Comparison of ENCODE assay signal across 9 mouse cellular contexts in genomic region chr17:34597566-34598095, GRCm38 (mm10). TPM values are rescaled to one million over a fixed set of nuclear protein-coding genes. Genes with fewer than 3 reads are reported as not detected.
A peak's percentile ranks its signal among the peaks of the same experiment; 100 is the strongest.
DNase-seq lines count a peak whose midpoint lies in the region; ATAC-seq and TF ChIP-seq lines count a peak whose summit lies in the region.
"Had no signal": no experiment of that assay in that cellular context is flagged by ENCODE, and none has a peak within 500 bp of the region (broad histone marks: within the 10 kb centered on the region; RNA-seq: fewer than 3 reads in every experiment).

Ager (plus strand) TSS chr17:34597862.

- ATAC-seq in kidney, embryonic 14.5 days (ENCODE audit: low FRiP score, low TSS enrichment): no peak
- ATAC-seq in embryonic facial prominence, embryonic 15.5 days (ENCODE audit: insufficient number of reproducible peaks, low FRiP score, low TSS enrichment, low read depth): no peak
- ATAC-seq in lung, postnatal 0 days: peak; percentile 84
- no peak for ATAC-seq in frontal cortex, adult (ENCODE audit: low TSS enrichment)

- H3K27me3 ChIP-seq in kidney, embryonic 14.5 days (ENCODE audit: control insufficient read depth, insufficient read depth, low read length): no peaks in the 10 kb centered on the region
- no peaks in the 10 kb centered on the region for H3K27me3 ChIP-seq in embryonic facial prominence, embryonic 10.5 days (replicated peaks; ENCODE audit: low read depth, poor library complexity, severe bottlenecking)
- no peaks in the 10 kb centered on the region for H3K27me3 ChIP-seq in embryonic facial prominence, embryonic 15.5 days
- no peaks in the 10 kb centered on the region for H3K27me3 ChIP-seq in lung, postnatal 0 days (replicated peaks; ENCODE audit: insufficient read depth, low read length)

- DNase-seq in kidney, adult 11 months: no peak
- DNase-seq in embryonic facial prominence, embryonic 10.5 days (ENCODE audit: low spot score): no peak
- peak; percentile 92 for DNase-seq in lung, postnatal 0 days (ENCODE audit: low spot score)
- no peak for DNase-seq in adrenal gland, postnatal 14 days
- DNase-seq: retina, postnatal 1 day; thymus, postnatal 25 days had no signal

- H3K36me3 ChIP-seq in kidney, embryonic 14.5 days (ENCODE audit: control insufficient read depth, insufficient read depth, low read length): peaks cover 38% of the 10 kb centered on the region
- peaks cover 57% of the 10 kb centered on the region for H3K36me3 ChIP-seq in embryonic facial prominence, embryonic 10.5 days (replicated peaks)
- peaks cover 40% of the 10 kb centered on the region for H3K36me3 ChIP-seq in embryonic facial prominence, embryonic 15.5 days
- H3K36me3 ChIP-seq in lung, postnatal 0 days (ENCODE audit: insufficient read depth, low read length): peaks cover 11% of the 10 kb centered on the region; the same call in 1 of the 2 replicates

- peak within 1 kb of the TSS; percentile 32; the same call in 1 of the 2 replicates for H3K9ac ChIP-seq in kidney, embryonic 14.5 days (ENCODE audit: low read depth, low read length)
- H3K9ac ChIP-seq in embryonic facial prominence, embryonic 15.5 days: no peak within 1 kb of the TSS
- H3K9ac ChIP-seq in lung, postnatal 0 days (replicated peaks; ENCODE audit: low read depth): peak within 1 kb of the TSS; percentile 56

- H3K4me1 ChIP-seq in kidney, embryonic 14.5 days (ENCODE audit: control insufficient read depth, insufficient read depth, low read length): peaks cover 52% of the 10 kb centered on the region
- peaks cover 69% of the 10 kb centered on the region for H3K4me1 ChIP-seq in embryonic facial prominence, embryonic 10.5 days
- peaks cover 62% of the 10 kb centered on the region for H3K4me1 ChIP-seq in embryonic facial prominence, embryonic 15.5 days
- peaks cover 12% of the 10 kb centered on the region; the same call in 1 of the 2 replicates for H3K4me1 ChIP-seq in lung, postnatal 0 days (ENCODE audit: insufficient read depth, low read depth, low read length)

- WGBS in kidney, embryonic 14.5 days: 15% methylated on average over 6 of the region's 6 CpGs
- 22% methylated on average over 6 of the region's 6 CpGs for WGBS in embryonic facial prominence, embryonic 10.5 days
- WGBS in embryonic facial prominence, embryonic 15.5 days: 14% methylated on average over 6 of the region's 6 CpGs
- 10% methylated on average over 5 of the region's 6 CpGs for WGBS in lung, postnatal 0 days

- peak within 1 kb of the TSS; percentile 6; the same call in 1 of the 2 replicates for H3K4me2 ChIP-seq in kidney, embryonic 14.5 days (replicated peaks; ENCODE audit: low read depth, low read length)
- H3K4me2 ChIP-seq in embryonic facial prominence, embryonic 15.5 days (replicated peaks): no peak within 1 kb of the TSS
- peak within 1 kb of the TSS; percentile 54 for H3K4me2 ChIP-seq in lung, postnatal 0 days (replicated peaks; ENCODE audit: low read depth, low read length)

- no peak within 1 kb of the TSS for H3K4me3 ChIP-seq in kidney, embryonic 14.5 days (ENCODE audit: low read length)
- H3K4me3 ChIP-seq in embryonic facial prominence, embryonic 10.5 days: peak within 1 kb of the TSS; percentile 19
- no peak within 1 kb of the TSS for H3K4me3 ChIP-seq in embryonic facial prominence, embryonic 15.5 days (replicated peaks)
- peak within 1 kb of the TSS; percentile 40 for H3K4me3 ChIP-seq in lung, postnatal 0 days (ENCODE audit: low read depth, low read length)

- H3K9me3 ChIP-seq in kidney, embryonic 14.5 days (ENCODE audit: control insufficient read depth, low read length): no peaks in the 10 kb centered on the region
- no peaks in the 10 kb centered on the region for H3K9me3 ChIP-seq in embryonic facial prominence, embryonic 10.5 days
- no peaks in the 10 kb centered on the region for H3K9me3 ChIP-seq in embryonic facial prominence, embryonic 15.5 days (replicated peaks)
- H3K9me3 ChIP-seq in lung, postnatal 0 days (ENCODE audit: low read length): no peaks in the 10 kb centered on the region

- TF ChIP-seq EP300 in lung, postnatal 0 days (IDR thresholded peaks at IDR 0.05): peak; percentile 95

- no peak for TF ChIP-seq CTCF in lung, postnatal 0 days (IDR thresholded peaks at IDR 0.05)

- peak within 1 kb of the TSS; percentile 30; the same call in 1 of the 2 replicates for H3K27ac ChIP-seq in kidney, embryonic 14.5 days (ENCODE audit: low read depth, low read length)
- H3K27ac ChIP-seq in embryonic facial prominence, embryonic 10.5 days (replicated peaks): peak within 1 kb of the TSS; percentile 21
- 0 out of 2 replicates have a peak within 1 kb of the TSS, but pooled peaks have one; percentile 17 for H3K27ac ChIP-seq in embryonic facial prominence, embryonic 15.5 days (replicated peaks)
- H3K27ac ChIP-seq in lung, postnatal 0 days (ENCODE audit: low read length): peak within 1 kb of the TSS; percentile 88

RNA-seq across cellular contexts. Expression of gene Ager, which starts in this region (rescaled TPM):
- 5.8 and 6.6 TPM in 2 replicates for polyA plus RNA-seq in kidney, embryonic 14.5 days (2014; fragmentation: Nextera tagmentation; extraction: Ambion mirVana)
- 2.6 and 3.6 TPM in 2 replicates for polyA plus RNA-seq in embryonic facial prominence, embryonic 10.5 days (2016; fragmentation: Nextera tagmentation; extraction: Ambion mirVana)
- 3.3 and 3.7 TPM in 2 replicates for polyA plus RNA-seq in embryonic facial prominence, embryonic 15.5 days (2015; fragmentation: Nextera tagmentation; extraction: Ambion mirVana)
- 3,782 and 4,046 TPM in 2 replicates for polyA plus RNA-seq in lung, postnatal 0 days (2015; fragmentation: Nextera tagmentation; extraction: Ambion mirVana)
- 1.7 and 2.4 TPM in 2 replicates for total RNA-seq in adrenal gland, postnatal 14 days (2021)

Comparison
In these comparisons a context has a peak if more than half of its experiments do, and no peak if none do; other contexts are left out.
1. RNA of gene Ager (polyA plus RNA-seq): 3,782 to 4,046 TPM in lung, postnatal 0 days; 5.8 to 6.6 TPM in kidney, embryonic 14.5 days, 3.3 to 3.7 TPM in embryonic facial prominence, embryonic 15.5 days and 2.6 to 3.6 TPM in embryonic facial prominence, embryonic 10.5 days; every median in the first group is over 100 times any median in the second.
2. H3K4me3 ChIP-seq: peak in embryonic facial prominence, embryonic 10.5 days (single experiment) and lung, postnatal 0 days (single experiment); none in kidney, embryonic 14.5 days (single experiment) and embryonic facial prominence, embryonic 15.5 days (single experiment).
3. H3K27ac ChIP-seq: peak in every context shown above with its lines; median percentile 88 in lung, postnatal 0 days; 30 in kidney, embryonic 14.5 days; 21 in embryonic facial prominence, embryonic 10.5 days; 17 in embryonic facial prominence, embryonic 15.5 days.